Mouse (Mus musculus) embryonic facial prominence, embryonic 11.5 days (tissue): ENCODE measurements at regions not wholly inside any gene's neighbourhood (a gene's known extent, or its start where the extent isn't known, plus 50 kb on each side); places are given as distances from the start of the nearest gene placed in this dataset.

Experiments used
- ATAC-seq: fragments of 200-750 bp; cut with Nextera tagmentation; replicated peaks from 2 replicates; pipeline ENCODE4 v1.8.0; 2017; ENCODE audit warnings: low read depth; ENCODE audit not compliant: insufficient number of reproducible peaks, low FRiP score, low TSS enrichment
- DNase-seq: peaks from one replicate; pipeline ENCODE4 v3.0.0-alpha.2; 2015; ENCODE audit warnings: low spot score
- H3K27ac ChIP-seq: fragments of 300-500 bp; sonication (generic); replicated peaks from 2 replicates; pipeline ENCODE4 v1.5.1; 2014; ENCODE audit warnings: mild to moderate bottlenecking, low read depth, low read length, control low read depth
- H3K27me3 ChIP-seq: fragments of 300-500 bp; sonication (generic); 2 replicates; pipeline ENCODE4 v1.6.1; 2014; ENCODE audit warnings: mild to moderate bottlenecking, low read length, moderate library complexity, mixed read lengths; ENCODE audit not compliant: control insufficient read depth, insufficient read depth
- H3K36me3 ChIP-seq: fragments of 300-500 bp; sonication (generic); replicated peaks from 2 replicates; pipeline ENCODE4 v1.6.1; 2014; ENCODE audit warnings: low read depth, mild to moderate bottlenecking, low read length, moderate library complexity, mixed read lengths; ENCODE audit not compliant: control insufficient read depth, insufficient read depth
- H3K4me1 ChIP-seq: fragments of 300-500 bp; sonication (generic); 2 replicates; pipeline ENCODE4 v1.6.1; 2014; ENCODE audit warnings: low read length, mixed read lengths; ENCODE audit not compliant: control insufficient read depth, insufficient read depth
- H3K4me2 ChIP-seq: fragments of 300-500 bp; sonication (generic); 2 replicates; pipeline ENCODE4 v1.6.1; 2014; ENCODE audit warnings: low read depth, mild to moderate bottlenecking, control low read depth, low read length, moderate library complexity
- H3K4me3 ChIP-seq: fragments of 300-500 bp; sonication (generic); 2 replicates; pipeline ENCODE4 v1.5.1; 2014; ENCODE audit warnings: low read depth, low read length, control low read depth
- H3K9ac ChIP-seq: fragments of 300-500 bp; sonication (generic); replicated peaks from 2 replicates; pipeline ENCODE4 v1.6.1; 2014; ENCODE audit warnings: mild to moderate bottlenecking, control low read depth, low read length
- H3K9me3 ChIP-seq: fragments of 300-500 bp; sonication (generic); replicated peaks from 2 replicates; pipeline ENCODE4 v1.6.1; 2016; ENCODE audit warnings: mild to moderate bottlenecking, low read length, inconsistent platforms, mixed read lengths; ENCODE audit not compliant: control insufficient read depth
- WGBS: fragments of 180-500 bp; shearing (Covaris S2); extraction: QIAGEN DNeasy Blood & Tissue Kit; methylation state at CpG from one replicate; pipeline ENCODE4 v1.1.7; 2014; 5-methylcytosine and 5-hydroxymethylcytosine counted together

GRCm38 (mm10) chr9:50029030-50029429 is 230.3 kb upstream of the Ncam1 start:
- Histone ChIP-seq H3K9ac (no peak overlapping the region), H3K27me3 (no peaks in the 10 kb centered on the region), H3K4me2 (no peak overlapping the region), H3K27ac (no peak overlapping the region), H3K4me1 (no peaks in the 10 kb centered on the region), H3K9me3 (no peaks in the 10 kb centered on the region), H3K4me3 (no peak overlapping the region), H3K36me3 (no peaks in the 10 kb centered on the region)
- WGBS, result 60% methylated on average over 3 of the region's 3 CpGs
- peak; percentile 60 for DNase-seq
- ATAC-seq, result no peak

GRCm38 (mm10) chr9:50028573-50028972 is 229.8 kb upstream of the Ncam1 start:
- 87% methylated on average over 2 of the region's 2 CpGs for WGBS
- Histone ChIP-seq H3K36me3 (no peaks in the 10 kb centered on the region), H3K9me3 (no peaks in the 10 kb centered on the region), H3K9ac (no peak overlapping the region), H3K4me3 (no peak overlapping the region), H3K4me1 (no peaks in the 10 kb centered on the region), H3K4me2 (no peak overlapping the region), H3K27ac (no peak overlapping the region), H3K27me3 (no peaks in the 10 kb centered on the region)
- DNase-seq, result no peak
- no peak for ATAC-seq

GRCm38 (mm10) chr9:50024820-50025219 is 226.1 kb upstream of the Ncam1 start:
- 85% methylated on average over 6 of the region's 6 CpGs for WGBS
- DNase-seq (no peak), ATAC-seq (no peak)
- H3K9me3 ChIP-seq, result no peaks in the 10 kb centered on the region
- H3K4me1 ChIP-seq, result no peaks in the 10 kb centered on the region
- no peaks in the 10 kb centered on the region for H3K36me3 ChIP-seq
- no peak overlapping the region for H3K9ac ChIP-seq
- no peak overlapping the region for H3K27ac ChIP-seq
- H3K4me3 ChIP-seq, result no peak overlapping the region
- no peak overlapping the region for H3K4me2 ChIP-seq
- no peaks in the 10 kb centered on the region for H3K27me3 ChIP-seq

GRCm38 (mm10) chr9:50013602-50014001 is 214.9 kb upstream of the Ncam1 start:
- H3K4me3 ChIP-seq, result no peak overlapping the region
- H3K27me3 ChIP-seq, result no peaks in the 10 kb centered on the region
- ATAC-seq (no peak), DNase-seq (no peak)
- no peak overlapping the region for H3K4me2 ChIP-seq
- no peaks in the 10 kb centered on the region for H3K9me3 ChIP-seq
- H3K36me3 ChIP-seq, result no peaks in the 10 kb centered on the region
- H3K9ac ChIP-seq, result no peak overlapping the region
- no peaks in the 10 kb centered on the region for H3K4me1 ChIP-seq
- H3K27ac ChIP-seq, result no peak overlapping the region
- WGBS, result 90% methylated on average over 4 of the region's 4 CpGs

GRCm38 (mm10) chr9:50005757-50006576 is 207.2 kb upstream of the Ncam1 start:
- WGBS, result 31% methylated on average over 8 of the region's 8 CpGs
- H3K9me3 ChIP-seq, result no peaks in the 10 kb centered on the region
- 0 out of 2 replicates have a peak overlapping the region, but pooled peaks have one; percentile 28 for H3K27ac ChIP-seq
- H3K4me3 ChIP-seq, result no peak overlapping the region
- no peaks in the 10 kb centered on the region for H3K36me3 ChIP-seq
- no peak overlapping the region for H3K4me2 ChIP-seq
- peak; percentile 54 for DNase-seq
- no peak overlapping the region for H3K9ac ChIP-seq
- no peaks in the 10 kb centered on the region for H3K4me1 ChIP-seq
- peak; percentile 70 for ATAC-seq
- no peaks in the 10 kb centered on the region for H3K27me3 ChIP-seq

- ATAC-seq (no peak), DNase-seq (no peak)
- WGBS, result 80% methylated on average over 6 of the region's 6 CpGs
Observed at GRCm38 (mm10) chr9:50002695-50003094, 204.0 kb upstream of the Ncam1 start.

GRCm38 (mm10) chr9:50000497-50001404 is 202.0 kb upstream of the Ncam1 start:
- no peaks in the 10 kb centered on the region for H3K4me1 ChIP-seq
- DNase-seq, result no peak
- ATAC-seq, result no peak
- no peaks in the 10 kb centered on the region for H3K9me3 ChIP-seq
- no peaks in the 10 kb centered on the region for H3K36me3 ChIP-seq
- no peak overlapping the region for H3K9ac ChIP-seq
- no peak overlapping the region for H3K4me3 ChIP-seq
- no peak overlapping the region for H3K27ac ChIP-seq
- H3K4me2 ChIP-seq, result no peak overlapping the region
- no peaks in the 10 kb centered on the region for H3K27me3 ChIP-seq
- WGBS, result 81% methylated on average over 13 of the region's 13 CpGs

More at GRCm38 (mm10) chr9:50002695-50003094, 204.0 kb upstream of the Ncam1 start:
- Histone ChIP-seq H3K27ac (no peak overlapping the region), H3K27me3 (no peaks in the 10 kb centered on the region), H3K9me3 (no peaks in the 10 kb centered on the region), H3K4me1 (no peaks in the 10 kb centered on the region), H3K4me2 (no peak overlapping the region), H3K9ac (no peak overlapping the region), H3K36me3 (no peaks in the 10 kb centered on the region), H3K4me3 (no peak overlapping the region)

DNA sequence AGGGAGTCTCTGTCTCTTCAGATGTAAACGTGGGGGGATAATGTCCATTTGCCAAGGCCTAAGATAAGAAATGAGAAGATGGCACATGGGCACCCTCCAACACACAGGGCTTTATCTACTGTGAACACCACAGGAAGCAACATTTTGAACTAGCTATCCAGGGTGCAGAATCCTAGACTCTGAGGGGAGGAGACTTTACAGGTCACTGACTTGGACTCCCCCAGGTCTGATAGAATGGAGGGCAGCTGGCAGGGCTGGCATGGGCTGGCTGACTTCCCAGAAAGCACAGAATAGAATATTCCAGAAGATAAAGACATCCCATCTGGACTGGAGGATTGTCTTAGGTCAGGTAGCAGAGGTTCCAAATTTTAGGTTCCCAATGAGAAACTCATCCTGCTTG is 201.2 kb upstream of the Ncam1 start:
- Histone ChIP-seq H3K9me3 (no peaks in the 10 kb centered on the region; the same call in 1 of the 2 replicates), H3K27me3 (no peaks in the 10 kb centered on the region), H3K4me2 (no peak overlapping the region), H3K27ac (no peak overlapping the region), H3K9ac (no peak overlapping the region), H3K4me3 (no peak overlapping the region), H3K4me1 (no peaks in the 10 kb centered on the region), H3K36me3 (no peaks in the 10 kb centered on the region)
- ATAC-seq, result no peak
- DNase-seq, result no peak
- 83% methylated on average over 1 of the region's 1 CpGs for WGBS
